Mouse (Mus musculus) CD4-positive helper T cell, adult 2 months (primary cell): Measurements from ENCODE around the gene Pnkp.

Experiments
- DNase-seq: peaks from one replicate; pipeline ENCODE4 v3.0.0-alpha.2; 2012; ENCODE audit warnings: low read depth, missing footprints, low spot score

Gene Pnkp

GRCm38 (mm10) chr7:44857042-44857552 is at the start of gene Pnkp:
Gene Pnkp (plus strand): TSS chr7:44857139.
- DNase-seq = peak; percentile 86

- DNase-seq = no peak
Observed at GRCm38 (mm10) chr7:44808927-44809326, 48.0 kb upstream of the Pnkp start.

- no peak for DNase-seq
Observed at GRCm38 (mm10) chr7:44809466-44809865, 47.5 kb upstream of the Pnkp start.

- DNase-seq = no peak
Observed at GRCm38 (mm10) chr7:44810365-44810764, 46.6 kb upstream of the Pnkp start.

GRCm38 (mm10) chr7:44810819-44811557 is 46.0 kb upstream of the Pnkp start:
- no peak for DNase-seq

GRCm38 (mm10) chr7:44812651-44813325 is 44.2 kb upstream of the Pnkp start:
- DNase-seq = no peak

- DNase-seq = no peak
Observed at GRCm38 (mm10) chr7:44813985-44814384, 43.0 kb upstream of the Pnkp start.

- DNase-seq = no peak
Observed at GRCm38 (mm10) chr7:44814423-44814822, 42.5 kb upstream of the Pnkp start.

- no peak for DNase-seq
Observed at GRCm38 (mm10) chr7:44814952-44815553, 41.9 kb upstream of the Pnkp start.

GRCm38 (mm10) chr7:44815721-44816469 is 41.0 kb upstream of the Pnkp start, which contains the start of the genes Nup62 and Il4i1:
Gene Nup62 (plus strand): TSS chr7:44816088.
Gene Il4i1 (plus strand): TSS chr7:44816387.
- peak; percentile 99 for DNase-seq

GRCm38 (mm10) chr7:44816470-44817021 is 40.4 kb upstream of the Pnkp start, which contains the start of gene Atf5:
Gene Atf5 (minus strand): TSS chr7:44816658.
- no peak for DNase-seq

GRCm38 (mm10) chr7:44817441-44817840 is 39.5 kb upstream of the Pnkp start:
- no peak for DNase-seq

- DNase-seq = no peak
Observed at GRCm38 (mm10) chr7:44818164-44818563, 38.8 kb upstream of the Pnkp start.

GRCm38 (mm10) chr7:44818751-44819235 is 38.1 kb upstream of the Pnkp start:
- DNase-seq = no peak

- no peak for DNase-seq
Observed at GRCm38 (mm10) chr7:44819391-44819790, 37.5 kb upstream of the Pnkp start.

- DNase-seq = no peak
Observed at GRCm38 (mm10) chr7:44819863-44820262, 37.1 kb upstream of the Pnkp start.

GRCm38 (mm10) chr7:44820525-44820924 is 36.4 kb upstream of the Pnkp start:
- DNase-seq = no peak

GRCm38 (mm10) chr7:44821666-44822448 is 35.1 kb upstream of the Pnkp start:
- DNase-seq = no peak

- DNase-seq = peak; percentile 42
Observed at GRCm38 (mm10) chr7:44823409-44823808, 33.5 kb upstream of the Pnkp start.

GRCm38 (mm10) chr7:44824872-44825271 is 32.1 kb upstream of the Pnkp start:
- DNase-seq = peak; percentile 79
